Mouse (Mus musculus) left cerebral cortex, postnatal 25 days (tissue): Measurements from ENCODE around the gene Slc3a1. TPM values are rescaled to one million over a fixed set of nuclear protein-coding genes. Genes with fewer than 3 reads are reported as not detected.

Source experiments
- DNase-seq, 2 experiments: peaks; one replicate each; pipeline ENCODE4 v3.0.0; 2022; ENCODE audit warnings: low spot score in 2 of 2, mixed read lengths in 1 of 2
- intact Hi-C: fragments of 180-260 bp; cut with DNase I; formaldehyde crosslinking; loops from one replicate; pipeline ENCODE4 v1.15.1; 2025
- total RNA-seq, 2 experiments: library from RNA; stranded (reverse); gene quantifications; 2 replicates each; pipeline ENCODE4 v1.2.3; 2021

Gene Slc3a1
- under 1 TPM; 0.27 to 0.30 TPM for total RNA-seq

DNA sequence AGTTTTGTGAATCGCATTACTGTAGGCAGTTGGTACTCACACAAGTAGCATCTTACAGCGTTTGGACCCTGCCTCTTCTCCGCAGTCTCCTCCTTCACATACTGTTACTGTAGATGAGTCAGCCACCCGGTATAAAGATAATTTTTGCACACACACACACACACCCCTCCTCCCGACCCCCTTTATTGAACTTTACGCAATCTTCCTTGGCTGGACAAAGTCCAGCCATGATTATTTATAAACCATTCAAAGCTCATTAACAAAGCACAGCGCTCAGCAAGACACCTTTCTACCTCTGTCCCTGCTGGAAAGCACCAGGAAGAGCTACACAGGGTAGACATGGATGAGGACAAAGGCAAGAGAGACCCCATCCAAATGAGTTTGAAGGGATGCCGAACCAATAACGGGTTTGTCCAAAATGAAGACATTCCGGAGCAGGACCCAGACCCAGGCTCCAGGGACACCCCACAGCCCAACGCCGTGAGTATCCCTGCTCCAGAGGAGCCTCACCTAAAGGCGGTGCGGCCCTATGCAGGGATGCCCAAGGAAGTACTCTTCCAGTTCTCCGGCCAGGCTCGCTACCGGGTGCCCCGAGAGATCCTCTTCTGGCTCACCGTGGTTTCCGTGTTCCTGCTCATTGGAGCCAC, at the start of gene Slc3a1:
Slc3a1 (plus strand) TSS at position 284 of the 647 bp plus-strand sequence.
- no peak for DNase-seq
- intact Hi-C loops: no loop called here

DNA sequence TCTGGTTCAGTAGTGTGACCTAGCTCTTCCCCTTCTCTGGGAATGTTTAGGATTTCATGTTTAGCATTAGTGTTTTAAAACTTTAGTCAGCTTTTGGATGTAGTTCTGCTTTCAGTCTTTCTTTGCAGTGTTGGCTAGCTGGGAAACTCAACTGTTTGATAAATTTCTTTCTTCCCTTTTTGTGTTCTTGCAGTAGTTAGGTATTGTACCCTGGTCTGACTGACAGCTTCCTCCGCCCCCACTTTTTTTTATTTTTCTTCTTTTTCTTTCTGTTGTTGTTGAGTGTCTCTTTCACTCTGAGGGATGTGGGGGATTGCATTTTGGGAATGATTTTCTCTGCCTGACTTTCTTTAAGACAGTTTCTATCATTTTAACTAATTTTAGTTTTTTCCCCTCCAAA, 46.5 kb upstream of the Slc3a1 start:
- intact Hi-C loops: no loop called here
- DNase-seq: no peak

DNA sequence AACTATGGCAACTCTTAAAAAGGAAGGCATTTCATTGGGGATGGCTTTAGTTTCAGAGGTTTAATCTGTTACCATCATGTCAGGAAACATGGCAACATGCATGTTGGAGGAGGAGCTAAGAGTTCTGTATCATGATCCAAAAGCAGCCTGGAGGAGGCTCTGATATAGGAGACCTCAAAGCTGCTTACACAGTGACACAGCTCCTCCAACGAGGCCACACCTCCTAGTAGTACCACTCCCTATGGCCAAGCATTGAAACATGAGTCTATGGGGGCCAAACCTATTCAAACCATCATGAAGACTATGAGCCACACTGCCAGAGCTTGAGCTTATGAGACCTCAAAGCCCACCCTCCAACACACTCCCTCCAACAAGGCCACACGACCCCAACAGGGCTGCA, 45.4 kb upstream of the Slc3a1 start:
- DNase-seq: no peak
- intact Hi-C loops: no loop called here

DNA sequence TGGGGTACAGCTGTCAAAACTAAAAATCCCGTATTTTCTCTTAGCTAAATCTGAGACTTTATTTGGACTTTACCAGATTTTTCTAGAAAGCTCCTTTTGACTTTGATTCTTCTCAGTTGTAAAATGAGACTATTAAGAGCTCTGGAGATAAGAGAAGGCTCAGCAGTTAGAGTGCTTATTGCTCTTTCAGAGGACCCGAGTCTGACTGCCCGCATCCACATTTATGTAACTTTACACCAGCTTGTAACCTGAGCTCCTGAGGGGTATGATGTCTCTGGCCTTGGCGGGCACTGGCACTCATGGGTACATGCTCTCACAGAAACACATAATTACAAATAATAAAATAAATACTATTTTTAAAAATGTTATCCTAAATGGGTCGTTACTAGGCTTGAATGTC, 41.8 kb upstream of the Slc3a1 start:
- DNase-seq: no peak
- intact Hi-C loops: no loop called here

DNA sequence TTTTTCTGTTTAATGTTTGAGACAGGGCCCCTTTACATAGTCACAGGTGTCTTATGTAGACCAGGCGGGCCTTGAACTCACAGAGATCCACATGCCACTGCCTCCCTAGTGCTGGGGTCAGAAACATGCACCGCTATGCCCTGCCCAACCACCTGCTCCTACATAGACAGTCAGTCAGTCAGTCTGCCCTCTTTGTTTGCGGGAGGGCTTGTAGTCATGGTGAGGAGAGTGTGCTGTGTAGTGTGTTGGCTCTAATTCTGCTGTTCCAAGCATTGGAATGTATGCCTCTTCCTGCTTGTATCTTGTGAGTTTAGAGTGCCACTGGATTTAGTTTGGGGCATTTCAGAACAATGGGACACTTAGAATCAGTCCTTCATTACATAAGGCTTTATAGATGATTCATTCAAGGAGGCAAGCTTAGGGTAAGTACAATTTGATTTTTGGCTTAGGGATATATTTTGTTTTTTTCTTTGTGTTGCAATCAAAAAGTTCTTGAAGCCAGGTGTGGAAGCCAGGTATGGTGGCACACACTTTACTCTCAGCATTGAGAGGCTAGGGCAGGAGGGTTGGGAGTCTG, 40.3 kb upstream of the Slc3a1 start:
- no peak for DNase-seq
- intact Hi-C loops: no loop called here

DNA sequence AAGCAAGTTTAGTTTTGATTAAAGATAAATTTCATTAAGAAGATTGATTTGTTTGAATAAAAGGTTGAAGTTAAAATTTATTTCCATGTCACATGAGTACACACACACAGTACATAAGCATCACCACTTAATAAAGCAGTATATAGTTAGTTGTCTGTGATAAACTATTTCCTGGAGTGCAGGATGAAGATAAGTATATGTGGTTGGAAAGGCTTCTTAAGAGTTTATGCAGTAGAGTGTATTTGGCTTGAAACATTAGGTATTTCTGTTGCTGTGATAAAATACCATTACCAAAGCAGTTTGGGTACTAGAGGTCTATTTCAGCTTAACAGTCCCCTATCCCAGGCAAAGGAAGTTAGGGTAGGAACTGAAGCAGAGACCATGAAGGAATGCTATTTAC, 39.7 kb upstream of the Slc3a1 start:
- DNase-seq: no peak
- intact Hi-C loops: no loop called here

DNA sequence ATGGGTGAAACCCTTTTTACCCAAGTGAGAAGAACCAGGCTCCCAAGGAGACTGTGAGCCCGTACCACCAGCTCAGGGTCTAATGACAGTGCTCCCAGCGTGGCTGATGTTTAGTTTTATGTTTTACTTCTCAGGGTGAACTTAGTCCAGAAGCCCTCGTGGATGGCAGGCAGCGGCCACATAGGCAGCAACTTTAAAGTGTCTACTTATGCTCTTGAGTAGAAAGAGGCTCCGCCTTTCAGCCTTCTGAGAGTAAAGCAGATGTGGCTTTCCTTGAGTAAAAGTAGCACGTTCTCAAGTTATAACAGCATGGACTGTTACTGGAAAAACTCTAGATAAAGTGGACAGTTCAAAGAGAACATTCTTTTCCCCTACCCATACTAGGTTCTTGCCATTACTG, 32.3 kb upstream of the Slc3a1 start:
- intact Hi-C loops: no loop called here
- no peak for DNase-seq

DNA sequence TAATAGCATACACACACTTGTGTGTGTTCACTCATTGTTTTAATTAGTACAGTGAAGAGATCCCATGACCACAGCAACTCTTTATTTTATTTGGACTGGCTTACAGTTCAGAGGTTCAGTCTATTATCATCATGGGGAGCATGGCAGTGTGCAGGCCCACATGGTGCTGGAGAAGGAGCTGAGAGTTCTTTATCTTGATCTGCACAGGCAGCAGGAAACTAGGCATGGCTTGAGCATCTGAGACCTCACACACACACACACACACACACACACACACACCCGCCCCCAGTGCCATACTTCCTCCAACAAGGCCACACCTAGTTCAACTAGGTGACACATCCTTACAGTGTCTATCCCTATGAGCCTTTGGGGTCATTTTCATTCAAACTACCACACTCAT, 30.5 kb upstream of the Slc3a1 start:
- intact Hi-C loops: no loop called here

DNA sequence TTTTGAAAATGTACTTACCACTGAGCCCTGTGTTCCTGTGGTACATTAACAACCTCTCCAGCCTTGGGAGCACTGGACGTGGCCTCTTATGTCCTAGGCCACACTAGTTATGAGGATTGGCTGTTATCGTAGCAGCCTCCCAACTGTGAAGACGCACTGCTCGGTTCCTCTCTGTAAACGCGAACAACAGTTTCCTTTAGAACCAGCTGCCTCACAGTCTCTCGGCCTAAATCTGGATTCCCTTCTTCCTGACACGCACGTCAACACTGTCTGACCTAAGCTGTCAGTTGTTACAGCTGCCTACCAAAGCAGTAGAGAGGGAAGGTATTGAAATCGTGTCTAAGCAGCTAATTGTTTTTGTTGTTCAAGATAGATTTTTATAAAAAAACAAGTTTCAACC, 28.5 kb upstream of the Slc3a1 start:
- peak in 1 of 2 experiments; percentile 35 for DNase-seq
- intact Hi-C loops: no loop called here

More for the DNA sequence above, 30.5 kb upstream of the Slc3a1 start:
- DNase-seq: no peak

DNA sequence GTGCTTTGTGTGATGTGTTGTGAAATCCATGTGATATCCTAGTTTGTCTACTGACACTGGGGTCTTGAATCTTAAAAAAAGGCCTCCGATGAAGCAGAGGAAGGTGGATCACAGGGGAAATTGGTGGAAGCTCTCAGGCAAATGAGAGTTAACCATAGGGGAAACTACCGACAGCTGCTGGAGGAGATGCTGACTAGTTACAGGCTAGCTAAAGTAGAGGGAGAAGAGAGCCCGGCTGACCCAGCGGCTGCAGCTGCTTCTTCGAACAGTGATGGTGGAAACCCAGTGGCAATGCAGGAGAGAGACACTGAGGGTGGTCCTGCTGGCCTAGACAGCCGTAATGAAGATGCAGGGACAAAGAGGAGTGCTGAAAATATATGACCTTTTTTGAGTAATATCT, 14.7 kb upstream of the Slc3a1 start:
- intact Hi-C loops: no loop called here
- no peak for DNase-seq

DNA sequence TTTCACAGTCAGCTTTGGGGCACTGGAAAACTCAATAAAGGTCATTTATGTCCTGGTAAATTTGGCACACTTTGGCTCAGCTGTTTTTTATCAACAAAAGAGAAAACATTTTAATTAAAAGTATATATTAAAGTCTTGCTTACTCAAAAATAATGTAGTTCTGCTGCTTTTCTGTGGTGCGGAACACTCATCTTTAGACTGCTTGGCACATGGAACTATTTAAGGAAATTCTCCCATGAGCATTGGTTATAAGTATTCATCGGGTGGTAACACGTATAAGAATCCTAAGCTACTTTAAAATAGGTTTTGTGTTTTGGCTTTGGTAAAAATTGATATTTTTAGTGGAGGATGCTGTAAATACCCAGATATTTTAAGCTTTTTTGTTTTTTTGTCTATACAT, 13.5 kb upstream of the Slc3a1 start:
- intact Hi-C loops: no loop called here
- no peak for DNase-seq

DNA sequence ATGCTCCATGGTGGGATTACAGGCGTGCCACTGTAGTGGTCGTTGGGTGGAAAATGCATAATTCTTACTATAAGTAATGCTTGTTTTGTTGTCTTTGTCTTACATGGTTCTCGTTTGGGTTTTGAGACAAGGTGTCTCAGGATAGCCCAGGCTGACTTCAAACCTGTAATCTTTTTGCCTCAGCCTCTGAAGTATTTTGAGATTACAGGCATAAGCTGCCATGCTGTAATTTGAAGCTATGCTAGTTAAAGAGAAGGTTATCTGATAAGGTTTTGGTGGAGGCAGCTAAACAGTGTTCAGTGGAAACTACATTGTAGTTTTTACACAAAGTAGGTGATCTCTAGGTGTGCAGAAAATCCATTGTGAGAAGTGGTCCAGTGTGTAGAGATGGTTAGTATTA, 9.8 kb upstream of the Slc3a1 start:
- intact Hi-C loops: no loop called here
- DNase-seq: no peak

DNA sequence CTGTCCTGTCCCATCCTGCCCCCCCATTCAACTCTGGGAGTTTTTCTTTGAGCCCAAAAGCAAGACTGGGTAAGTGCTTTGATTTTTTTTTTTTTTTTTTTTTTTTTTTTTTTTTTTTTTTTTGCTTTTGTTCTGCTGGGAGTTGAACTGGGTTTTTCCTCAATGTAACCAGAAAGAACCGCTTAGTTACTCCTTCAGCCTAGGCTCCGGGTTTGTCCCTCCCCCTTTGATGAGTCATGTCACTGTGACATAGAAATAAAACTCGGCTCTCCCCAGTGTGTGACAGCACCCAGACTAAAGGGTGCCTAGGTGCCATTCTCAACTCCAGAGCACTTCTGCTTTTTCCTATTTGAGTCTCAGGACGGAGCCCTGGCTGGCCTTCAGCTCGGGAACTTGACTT, 9.4 kb upstream of the Slc3a1 start:
- peak in 1 of 2 experiments; percentile 34 for DNase-seq
- intact Hi-C loops: no loop called here

DNA sequence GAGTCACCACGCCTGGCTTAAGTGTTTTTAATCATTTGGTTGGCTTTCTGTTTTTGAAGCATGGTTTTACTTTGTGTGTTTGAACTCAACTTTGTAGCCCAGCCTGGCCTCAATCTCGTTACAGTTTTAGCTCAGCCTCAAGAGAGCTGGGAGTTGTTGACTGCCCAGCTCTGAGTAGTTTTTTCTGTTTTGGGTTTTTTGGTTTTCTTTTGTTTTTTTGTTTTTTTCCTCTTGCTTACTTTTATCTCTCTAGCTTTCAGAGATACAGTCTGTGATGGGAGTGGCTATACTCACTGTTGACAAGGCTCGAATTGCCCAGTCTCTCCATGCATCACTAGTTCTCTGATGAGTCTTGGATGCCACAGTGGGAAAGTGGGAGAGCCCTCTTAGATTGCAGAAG, 7.8 kb upstream of the Slc3a1 start:
- no peak for DNase-seq
- intact Hi-C loops: loop anchor here (5.0 kb wide), 1 partner anchor 143 kb away; no protein-coding TSS in a partner anchor

DNA sequence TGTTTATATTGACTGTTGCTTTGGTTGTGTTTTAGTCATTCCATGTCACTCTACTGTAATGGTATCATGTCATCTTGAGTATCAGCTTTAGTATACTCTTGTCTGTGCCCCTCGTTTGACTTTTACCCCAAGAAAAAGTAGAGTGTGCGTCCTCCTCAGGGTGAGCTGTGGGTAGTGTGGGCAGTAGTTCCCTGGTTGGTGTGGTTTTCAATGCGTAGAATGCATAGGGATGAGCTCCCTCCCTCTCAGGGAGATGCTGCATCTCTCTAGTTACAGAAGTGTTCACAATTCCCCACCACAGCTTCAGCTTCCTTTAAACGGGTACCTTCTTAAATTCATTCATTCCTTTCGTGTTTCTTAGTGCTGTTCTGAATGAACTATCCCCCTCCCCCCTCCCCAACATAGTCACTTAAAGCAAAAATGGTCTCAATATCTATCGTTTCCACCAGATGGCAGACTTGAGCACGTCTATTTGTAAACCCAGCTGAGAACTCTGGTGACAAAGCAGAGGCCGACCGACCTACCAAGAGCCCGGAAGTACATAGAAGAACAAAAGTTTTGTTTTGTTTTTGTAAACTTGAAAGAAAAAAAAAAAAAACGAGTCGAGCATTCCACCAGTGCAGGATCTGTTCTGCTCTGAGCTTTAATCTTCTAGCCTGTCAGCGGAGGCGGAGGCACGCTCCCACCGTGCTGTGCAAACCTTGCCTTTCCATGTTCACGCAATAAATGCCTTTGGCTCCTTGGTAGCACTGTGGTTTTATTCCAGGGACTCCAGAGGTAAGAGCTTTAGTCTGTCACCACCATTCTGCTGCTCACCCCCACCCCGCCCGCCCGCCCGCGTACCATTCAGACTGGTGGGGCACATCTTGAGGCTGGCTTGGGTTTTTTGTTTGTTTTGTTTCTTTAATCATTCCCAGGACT, 4.7 kb upstream of the Slc3a1 start:
- peak; percentile 55 to 75 for DNase-seq
- intact Hi-C loops: loop anchor here (5.0 kb wide), 1 partner anchor 146 kb away; no protein-coding TSS in a partner anchor

DNA sequence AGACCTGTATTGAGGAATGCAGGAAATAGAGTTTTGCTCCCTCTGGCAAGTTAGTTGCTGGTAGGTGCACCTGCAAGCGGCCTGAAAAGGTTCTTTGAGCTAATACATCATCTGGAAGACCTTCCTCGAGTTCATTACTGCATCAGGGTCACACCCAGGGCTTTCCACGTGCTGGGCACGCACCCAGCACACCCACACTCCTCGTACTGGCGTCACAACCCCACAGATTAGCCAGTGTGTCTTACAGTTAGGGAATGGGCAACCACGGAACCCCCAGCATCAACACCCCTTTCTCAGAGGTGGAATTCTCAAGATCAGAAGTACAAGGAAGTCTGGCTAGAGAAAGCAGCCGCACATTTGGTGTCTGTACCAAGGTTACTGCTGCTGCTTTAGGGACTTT, 3.9 kb upstream of the Slc3a1 start:
- no peak for DNase-seq
- intact Hi-C loops: loop anchor here (5.0 kb wide), 1 partner anchor 147 kb away; no protein-coding TSS in a partner anchor

DNA sequence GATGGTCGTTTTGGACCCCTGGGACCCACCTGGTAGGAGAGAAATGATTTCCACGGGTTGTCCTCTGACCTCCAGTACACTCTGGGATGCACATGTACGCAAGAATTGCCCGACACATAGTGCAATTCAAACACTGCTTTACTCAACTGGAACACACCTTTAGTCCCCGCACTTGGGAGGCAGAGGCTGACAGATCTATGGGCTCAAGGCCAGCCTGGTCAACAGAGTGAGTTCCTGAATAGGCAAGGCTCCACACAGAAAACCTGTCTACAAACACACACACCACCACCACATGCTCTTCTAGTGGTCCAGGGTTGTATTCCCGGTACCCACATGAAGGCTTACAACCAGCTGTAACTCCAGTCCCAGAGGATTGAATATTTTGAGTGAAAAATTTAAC, 3.0 kb upstream of the Slc3a1 start:
- intact Hi-C loops: no loop called here
- no peak for DNase-seq

DNA sequence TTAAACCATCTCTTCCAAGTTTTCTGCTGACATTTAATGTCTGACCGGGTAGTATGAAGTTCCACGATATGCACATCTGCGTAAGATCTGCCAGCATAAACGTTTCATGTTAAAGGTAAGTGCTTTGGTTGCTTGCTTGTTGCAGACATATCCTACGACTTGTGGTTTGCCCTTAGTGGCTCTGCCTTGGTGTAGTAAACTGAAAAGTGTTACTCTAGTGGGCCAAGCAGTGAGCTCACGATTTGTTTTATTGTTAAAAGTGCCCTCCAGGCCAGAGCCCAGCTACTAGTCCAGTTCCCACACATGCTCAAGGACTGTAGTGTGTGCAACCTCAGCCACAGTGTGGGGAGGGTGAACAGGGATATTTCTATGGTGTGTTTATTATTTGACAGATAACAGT, 1.7 kb upstream of the Slc3a1 start:
- intact Hi-C loops: no loop called here
- DNase-seq: no peak

DNA sequence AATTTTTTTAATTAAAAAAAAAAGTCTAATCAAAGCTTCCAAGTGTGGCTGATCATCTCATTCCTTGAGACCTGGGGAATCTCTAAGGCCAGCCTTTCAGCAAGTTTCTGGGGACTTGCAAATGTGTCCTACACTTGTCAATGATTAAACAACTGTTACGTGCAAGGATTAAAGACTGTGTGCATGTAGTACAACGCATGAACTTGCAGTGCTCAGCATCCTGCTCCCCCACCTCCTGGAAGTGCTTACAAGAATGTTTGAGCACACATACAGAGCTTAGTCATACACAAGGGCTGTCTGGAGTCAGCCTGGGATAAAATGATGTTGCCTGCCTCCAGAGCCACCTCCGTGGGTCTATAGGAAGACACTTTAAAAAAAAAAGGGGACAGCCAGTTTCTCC, 929 bp upstream of the Slc3a1 start:
- intact Hi-C loops: no loop called here
- no peak for DNase-seq

DNA sequence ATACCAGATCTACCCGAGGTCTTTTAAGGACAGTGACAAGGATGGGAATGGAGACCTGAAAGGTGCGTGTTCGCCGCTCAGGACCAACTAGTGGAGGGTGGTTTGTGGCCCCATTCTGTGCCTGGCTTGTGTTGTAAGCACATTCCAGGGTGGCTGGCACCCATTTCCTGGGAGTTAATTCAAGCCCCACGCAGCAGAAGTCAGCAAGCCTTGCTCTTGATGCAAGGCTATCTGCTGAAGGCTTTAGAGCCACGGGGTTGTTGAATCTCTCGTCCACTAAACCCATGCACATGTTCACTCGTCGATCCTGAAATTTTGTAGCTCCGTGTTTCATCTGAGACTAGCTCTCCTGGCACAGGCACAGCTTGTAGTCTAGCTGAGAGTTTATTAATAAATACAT, 621 bp downstream of the Slc3a1 start:
- DNase-seq: no peak
- intact Hi-C loops: no loop called here

DNA sequence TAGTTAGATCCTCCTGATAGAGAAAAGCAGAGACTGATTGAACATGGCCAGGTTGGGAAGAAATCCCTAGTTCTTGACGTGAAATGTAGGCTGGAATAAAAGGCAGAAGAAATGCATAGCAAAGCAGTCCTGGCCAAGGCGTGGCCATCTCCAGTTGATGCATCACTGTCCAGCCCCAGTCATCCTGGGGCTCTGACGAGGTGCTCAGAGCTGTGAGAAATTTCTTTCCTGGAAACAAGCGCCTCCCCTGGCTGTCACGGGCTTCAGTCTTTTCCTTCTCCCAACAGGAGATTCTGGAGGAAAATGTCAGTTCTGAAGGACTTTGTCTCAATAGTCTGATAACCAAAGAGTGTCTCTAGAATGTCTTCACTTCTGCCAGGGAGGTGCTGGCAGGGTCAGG, 2.5 kb downstream of the Slc3a1 start:
- DNase-seq: no peak
- intact Hi-C loops: loop anchor here (10.0 kb wide), 1 partner anchor 604 kb away; no protein-coding TSS in a partner anchor
